Mouse (Mus musculus) left cerebral cortex, postnatal 14 days (tissue): ENCODE data around the gene Spata45. TPM values are rescaled to one million over a fixed set of nuclear protein-coding genes. Genes with fewer than 3 reads are reported as not detected.
"Not testable (repeated sequence)": the region's sequence is repeated elsewhere in the genome, so short reads cannot be mapped to it uniquely, and the experiment has no call there.

ENCODE experiments used
- DNase-seq, 2 experiments: peaks; one replicate each; pipeline ENCODE4 v3.0.0; 2021 to 2022; ENCODE audit warnings: low spot score in 2 of 2, mixed read lengths in 1 of 2
- intact Hi-C: fragments of 180-260 bp; cut with DNase I; formaldehyde crosslinking; loops from one replicate; pipeline ENCODE4 v1.15.1; 2025
- long read RNA-seq, 2 experiments: library from polyadenylated mRNA; stranded (forward); transcript quantifications; one replicate each; pipeline ENCODE4 v2.0.0; 2021
- total RNA-seq, 2 experiments: library from RNA; stranded (reverse); gene quantifications; 2 replicates each; pipeline ENCODE4 v1.2.3; 2021

Gene Spata45
- total RNA-seq, result not detected
- long read RNA-seq, experiment 1, result 0 reads
- long read RNA-seq, experiment 2, result 0 reads

GRCm38 (mm10) chr1:191036554-191037334, at the start of gene Spata45:
Gene Spata45 (plus strand): TSS chr1:191036639.
- intact Hi-C loops, result no loop called here
- no peak for DNase-seq

GRCm38 (mm10) chr1:190989437-190990082, 46.9 kb upstream of the Spata45 start:
- intact Hi-C loops, result no loop called here

GRCm38 (mm10) chr1:190995548-190995947, 40.9 kb upstream of the Spata45 start:
- intact Hi-C loops, result no loop called here
- DNase-seq, result peak; percentile 48 to 51

More at GRCm38 (mm10) chr1:190989437-190990082, 46.9 kb upstream of the Spata45 start:
- DNase-seq, result no peak

- intact Hi-C loops, result no loop called here
- DNase-seq, result no peak
Observed at GRCm38 (mm10) chr1:190996346-190996877, 40.0 kb upstream of the Spata45 start.

GRCm38 (mm10) chr1:190998027-190998426, 38.4 kb upstream of the Spata45 start:
- intact Hi-C loops, result no loop called here
- no peak for DNase-seq

- intact Hi-C loops, result no loop called here
- DNase-seq, result no peak
Observed at GRCm38 (mm10) chr1:191000686-191001085, 35.8 kb upstream of the Spata45 start.

GRCm38 (mm10) chr1:191002201-191002600, 34.2 kb upstream of the Spata45 start:
- intact Hi-C loops, result no loop called here
- no peak for DNase-seq

GRCm38 (mm10) chr1:191008707-191009106, 27.7 kb upstream of the Spata45 start:
- no peak for DNase-seq
- intact Hi-C loops, result loop anchor here (5.0 kb wide), 1 partner anchor 66 kb away; no protein-coding TSS in a partner anchor

- intact Hi-C loops, result no loop called here
- DNase-seq, result no peak
Observed at GRCm38 (mm10) chr1:191014271-191014670, 22.2 kb upstream of the Spata45 start.

GRCm38 (mm10) chr1:191019803-191020202, 16.6 kb upstream of the Spata45 start:
- intact Hi-C loops, result no loop called here

GRCm38 (mm10) chr1:191020217-191020924, 16.1 kb upstream of the Spata45 start:
- intact Hi-C loops, result no loop called here
- no peak for DNase-seq

More at GRCm38 (mm10) chr1:191019803-191020202, 16.6 kb upstream of the Spata45 start:
- DNase-seq, result no peak

- DNase-seq, result no peak
- intact Hi-C loops, result no loop called here
Observed at GRCm38 (mm10) chr1:191021016-191021415, 15.4 kb upstream of the Spata45 start.

GRCm38 (mm10) chr1:191023140-191023539, 13.3 kb upstream of the Spata45 start:
- DNase-seq, result no peak
- intact Hi-C loops, result no loop called here

GRCm38 (mm10) chr1:191023806-191024205, 12.6 kb upstream of the Spata45 start:
- intact Hi-C loops, DNase-seq: not testable (repeated sequence)

- intact Hi-C loops, result no loop called here
- DNase-seq, result peak; percentile 22 to 41
Observed at GRCm38 (mm10) chr1:191025016-191026012, 11.1 kb upstream of the Spata45 start.

- intact Hi-C loops, result no loop called here
- DNase-seq, result peak; percentile 99 to 100
Observed at GRCm38 (mm10) chr1:191026021-191026713, 10.3 kb upstream of the Spata45 start, which contains the start of gene Flvcr1. Gene Flvcr1 (minus strand): TSS chr1:191026158.

GRCm38 (mm10) chr1:191030182-191030581, 6.3 kb upstream of the Spata45 start:
- DNase-seq, result no peak
- intact Hi-C loops, result no loop called here

- intact Hi-C loops, DNase-seq: not testable (repeated sequence)
Observed at GRCm38 (mm10) chr1:191030922-191031425, 5.5 kb upstream of the Spata45 start.
